Mouse (Mus musculus): ENCODE measurements around the gene Arhgef3. TPM values are rescaled to one million over a fixed set of nuclear protein-coding genes. Genes with fewer than 3 reads are reported as not detected.

Arhgef3 gene
- total and polyA plus RNA-seq, 3 experiments, result 11.1 to 27.8 (median 23.0) TPM

- intact Hi-C loops (cut with DNase I), result no loop called here
- H3K4me1 ChIP-seq (ENCODE audit: control insufficient read depth, insufficient read depth, low read length), result peaks cover 9% of the 10 kb centered on the region
- DNase-seq, result no peak
- no peaks in the 10 kb centered on the region for H3K36me3 ChIP-seq (ENCODE audit: control insufficient read depth, insufficient read depth, low read length)
- no peak overlapping the region for H3K27ac ChIP-seq
- H3K9ac ChIP-seq (ENCODE audit: low read depth, low read length), result no peak overlapping the region
- TF ChIP-seq POLR2A (IDR thresholded peaks at IDR 0.05; ENCODE audit: insufficient read depth, low read depth, low read length) (no peak), CTCF (IDR thresholded peaks at IDR 0.05) (no peak), EP300 (IDR thresholded peaks at IDR 0.05; ENCODE audit: insufficient read depth, low read depth, low read length) (no peak)
- no peaks in the 10 kb centered on the region for H3K27me3 ChIP-seq (ENCODE audit: control insufficient read depth, insufficient read depth, low read length)
- WGBS, result 88% methylated on average over 5 of the region's 5 CpGs
- peaks cover 4% of the 10 kb centered on the region for H3K79me2 ChIP-seq (replicated peaks; ENCODE audit: control insufficient read depth, insufficient read depth, low read length)
- no peak overlapping the region for H3K4me3 ChIP-seq
These were observed 138.7 kb downstream of the Arhgef3 start for GRCm38 (mm10) chr14:27253391-27253790.

- H3K27ac ChIP-seq, result no peak overlapping the region
- peaks cover 12% of the 10 kb centered on the region for H3K4me1 ChIP-seq (ENCODE audit: control insufficient read depth, insufficient read depth, low read length)
- no peak for DNase-seq
- TF ChIP-seq CTCF (IDR thresholded peaks at IDR 0.05), result no peak
- TF ChIP-seq POLR2A (IDR thresholded peaks at IDR 0.05; ENCODE audit: insufficient read depth, low read depth, low read length), result no peak
- no peak for TF ChIP-seq EP300 (IDR thresholded peaks at IDR 0.05; ENCODE audit: insufficient read depth, low read depth, low read length)
- intact Hi-C loops (cut with DNase I), result no loop called here
- H3K79me2 ChIP-seq (replicated peaks; ENCODE audit: control insufficient read depth, insufficient read depth, low read length), result 0 out of 2 replicates have a peak, but pooled peaks cover 1% of the 10 kb centered on the region
- 69% methylated on average over 6 of the region's 6 CpGs for WGBS
- no peak overlapping the region for H3K9ac ChIP-seq (ENCODE audit: low read depth, low read length)
- H3K4me3 ChIP-seq, result no peak overlapping the region
- no peaks in the 10 kb centered on the region for H3K27me3 ChIP-seq (ENCODE audit: control insufficient read depth, insufficient read depth, low read length)
- H3K36me3 ChIP-seq (ENCODE audit: control insufficient read depth, insufficient read depth, low read length), result peaks cover 11% of the 10 kb centered on the region
These were observed 147.7 kb downstream of the Arhgef3 start for GRCm38 (mm10) chr14:27262349-27262748.

GRCm38 (mm10) chr14:27266601-27267000 is 151.9 kb downstream of the Arhgef3 start:
- Histone ChIP-seq H3K4me3 (no peak overlapping the region), H3K79me2 (replicated peaks; ENCODE audit: control insufficient read depth, insufficient read depth, low read length) (no peaks in the 10 kb centered on the region), H3K4me1 (ENCODE audit: control insufficient read depth, insufficient read depth, low read length) (peaks cover 10% of the 10 kb centered on the region), H3K36me3 (ENCODE audit: control insufficient read depth, insufficient read depth, low read length) (peaks cover 11% of the 10 kb centered on the region), H3K27ac (no peak overlapping the region; the same call in 1 of the 2 replicates), H3K27me3 (ENCODE audit: control insufficient read depth, insufficient read depth, low read length) (no peaks in the 10 kb centered on the region), H3K9ac (ENCODE audit: low read depth, low read length) (no peak overlapping the region)
- TF ChIP-seq EP300 (IDR thresholded peaks at IDR 0.05; ENCODE audit: insufficient read depth, low read depth, low read length) (no peak), POLR2A (IDR thresholded peaks at IDR 0.05; ENCODE audit: insufficient read depth, low read depth, low read length) (no peak), CTCF (IDR thresholded peaks at IDR 0.05) (no peak)
- intact Hi-C loops (cut with DNase I), result no loop called here
- DNase-seq, result no peak
- WGBS, result 89% methylated on average over 1 of the region's 1 CpGs

DNA sequence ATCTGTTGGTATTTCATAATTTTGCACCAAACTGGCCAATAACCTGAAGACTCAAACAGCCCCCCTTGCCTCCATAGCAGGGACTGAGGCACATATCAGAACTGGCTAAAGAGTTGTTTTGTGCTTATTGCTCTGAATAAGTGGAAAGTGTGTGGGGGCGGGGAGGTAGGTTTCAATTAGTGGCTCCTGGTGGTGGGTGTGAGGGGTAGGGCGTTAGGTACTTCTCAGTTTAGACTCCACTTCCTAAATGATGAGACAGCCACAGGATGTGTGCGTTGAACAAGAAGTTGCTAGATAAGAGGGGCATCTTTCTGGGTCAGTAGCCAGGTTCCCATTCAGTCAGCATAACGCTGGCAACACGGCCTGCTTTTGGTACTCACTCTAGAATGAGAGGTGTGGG is 153.4 kb downstream of the Arhgef3 start:
- H3K9ac ChIP-seq (ENCODE audit: low read depth, low read length), result no peak overlapping the region
- 52% methylated on average over 5 of the region's 5 CpGs for WGBS
- DNase-seq, result no peak
- peak overlapping the region; percentile 53; the same call in 1 of the 2 replicates for H3K27ac ChIP-seq
- H3K79me2 ChIP-seq (replicated peaks; ENCODE audit: control insufficient read depth, insufficient read depth, low read length), result no peaks in the 10 kb centered on the region
- H3K36me3 ChIP-seq (ENCODE audit: control insufficient read depth, insufficient read depth, low read length), result peaks cover 11% of the 10 kb centered on the region
- peaks cover 11% of the 10 kb centered on the region for H3K4me1 ChIP-seq (ENCODE audit: control insufficient read depth, insufficient read depth, low read length)
- no peaks in the 10 kb centered on the region for H3K27me3 ChIP-seq (ENCODE audit: control insufficient read depth, insufficient read depth, low read length)
- TF ChIP-seq CTCF (IDR thresholded peaks at IDR 0.05) (no peak), POLR2A (IDR thresholded peaks at IDR 0.05; ENCODE audit: insufficient read depth, low read depth, low read length) (no peak), EP300 (IDR thresholded peaks at IDR 0.05; ENCODE audit: insufficient read depth, low read depth, low read length) (no peak)
- intact Hi-C loops (cut with DNase I), result loop anchor here (2.0 kb wide), 1 partner anchor 13 kb away; no protein-coding TSS in a partner anchor
- no peak overlapping the region for H3K4me3 ChIP-seq

DNA sequence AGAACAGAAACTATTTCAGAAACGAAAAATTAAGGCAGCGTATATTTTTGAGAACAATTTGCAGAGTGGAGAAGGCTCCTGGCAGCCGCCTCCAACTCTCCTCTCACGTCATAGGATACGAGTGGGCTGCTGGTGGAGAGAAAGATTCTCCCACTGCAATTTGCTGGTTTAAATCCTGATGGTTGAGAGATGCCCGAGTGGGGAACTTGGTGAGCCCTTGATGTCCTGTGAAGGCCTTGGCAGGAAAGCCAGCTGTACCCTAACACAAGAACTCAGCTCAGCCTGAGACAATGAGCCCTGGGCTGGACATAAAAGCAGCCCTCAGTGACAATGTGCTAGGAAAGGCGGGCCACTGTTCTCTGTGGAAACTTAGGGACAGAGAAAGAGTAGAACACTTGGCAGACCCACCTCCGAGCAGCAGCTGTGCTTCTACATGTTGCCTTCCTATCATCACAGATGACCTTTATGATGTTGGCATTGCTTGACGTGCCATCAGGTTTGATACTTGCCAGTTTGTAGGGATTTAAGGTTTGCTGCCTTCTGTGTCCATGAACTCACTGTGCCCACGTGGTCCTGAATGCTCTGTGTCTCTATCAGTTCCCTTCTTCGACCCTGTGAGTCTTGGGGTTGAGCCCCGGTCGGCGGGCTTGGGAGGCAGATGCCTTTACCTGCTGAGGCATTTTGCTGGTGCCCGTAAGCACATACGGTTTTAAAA is 154.4 kb downstream of the Arhgef3 start:
- H3K4me3 ChIP-seq, result no peak overlapping the region
- no peak overlapping the region for H3K9ac ChIP-seq (ENCODE audit: low read depth, low read length)
- 84% methylated on average over 16 of the region's 16 CpGs for whole genome bisulfite sequencing
- no peak for TF ChIP-seq POLR2A (IDR thresholded peaks at IDR 0.05; ENCODE audit: insufficient read depth, low read depth, low read length)
- no peak for TF ChIP-seq EP300 (IDR thresholded peaks at IDR 0.05; ENCODE audit: insufficient read depth, low read depth, low read length)
- TF ChIP-seq CTCF (IDR thresholded peaks at IDR 0.05), result no peak
- no peaks in the 10 kb centered on the region for H3K79me2 ChIP-seq (replicated peaks; ENCODE audit: control insufficient read depth, insufficient read depth, low read length)
- H3K36me3 ChIP-seq (ENCODE audit: control insufficient read depth, insufficient read depth, low read length), result peaks cover 11% of the 10 kb centered on the region
- no peak for DNase-seq
- H3K27ac ChIP-seq, result no peak overlapping the region
- intact Hi-C loops (cut with DNase I), result loop anchor here (2.0 kb wide), 1 partner anchor 14 kb away; no protein-coding TSS in a partner anchor
- H3K27me3 ChIP-seq (ENCODE audit: control insufficient read depth, insufficient read depth, low read length), result no peaks in the 10 kb centered on the region
- H3K4me1 ChIP-seq (ENCODE audit: control insufficient read depth, insufficient read depth, low read length), result peaks cover 11% of the 10 kb centered on the region

DNA sequence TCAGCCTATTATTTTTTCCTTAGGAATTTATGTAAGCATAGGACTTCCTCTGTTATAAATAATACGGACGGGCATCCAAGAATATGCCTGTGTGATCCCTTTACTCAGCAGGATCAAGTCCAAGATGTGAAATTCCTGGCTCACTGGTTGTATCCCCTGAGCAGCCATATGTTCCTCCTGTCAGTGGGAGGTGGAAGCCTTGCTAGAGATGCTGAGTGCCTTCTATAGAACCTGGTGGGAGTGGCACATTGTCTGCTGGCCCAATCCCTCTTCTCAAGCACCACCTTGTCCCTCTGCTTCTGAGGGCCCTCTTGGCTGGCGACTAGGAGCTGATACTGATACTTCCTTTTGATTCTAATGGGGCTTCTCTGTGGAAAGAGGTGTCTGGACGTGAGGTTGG is 155.1 kb downstream of the Arhgef3 start:
- Histone ChIP-seq H3K36me3 (ENCODE audit: control insufficient read depth, insufficient read depth, low read length) (peaks cover 11% of the 10 kb centered on the region), H3K27ac (no peak overlapping the region), H3K4me1 (ENCODE audit: control insufficient read depth, insufficient read depth, low read length) (peaks cover 11% of the 10 kb centered on the region), H3K4me3 (no peak overlapping the region), H3K27me3 (ENCODE audit: control insufficient read depth, insufficient read depth, low read length) (no peaks in the 10 kb centered on the region), H3K79me2 (replicated peaks; ENCODE audit: control insufficient read depth, insufficient read depth, low read length) (no peaks in the 10 kb centered on the region), H3K9ac (ENCODE audit: low read depth, low read length) (no peak overlapping the region)
- DNase-seq, result no peak
- no peak for TF ChIP-seq POLR2A (IDR thresholded peaks at IDR 0.05; ENCODE audit: insufficient read depth, low read depth, low read length)
- no peak for TF ChIP-seq CTCF (IDR thresholded peaks at IDR 0.05)
- TF ChIP-seq EP300 (IDR thresholded peaks at IDR 0.05; ENCODE audit: insufficient read depth, low read depth, low read length), result no peak
- intact Hi-C loops (cut with DNase I), result loop anchor here (2.0 to 5.0 kb wide), 3 partner anchors 15 to 42 kb away; no protein-coding TSS in a partner anchor
- WGBS, result 47% methylated on average over 4 of the region's 4 CpGs

All from heart, adult 2 months (tissue).